Mouse (Mus musculus): ENCODE measurements around the gene Lnpep.
"Not testable (repeated sequence)": the region's sequence is repeated elsewhere in the genome, so short reads cannot be mapped to it uniquely, and the experiment has no call there.

The Lnpep gene

GRCm38 (mm10) chr17:17624957-17625586 lies at the start of gene Lnpep:
Lnpep (minus strand) TSS chr17:17625050.
- DNase-seq (ENCODE audit: low spot score in 2 of 2), result peak; percentile 95

GRCm38 (mm10) chr17:17655829-17656176 lies 31.0 kb upstream of the Lnpep start:
- DNase-seq (ENCODE audit: low spot score in 2 of 2), result no peak

- no peak for DNase-seq (ENCODE audit: low spot score in 2 of 2)
Measured at GRCm38 (mm10) chr17:17654997-17655828, 30.4 kb upstream of the Lnpep start.

- DNase-seq (ENCODE audit: low spot score in 2 of 2), result no peak
Measured at GRCm38 (mm10) chr17:17652570-17652969, 27.7 kb upstream of the Lnpep start.

GRCm38 (mm10) chr17:17645738-17646137 lies 20.9 kb upstream of the Lnpep start:
- peak; percentile 14 to 42 for DNase-seq (ENCODE audit: low spot score in 2 of 2)

GRCm38 (mm10) chr17:17637387-17637786 lies 12.5 kb upstream of the Lnpep start:
- DNase-seq (ENCODE audit: low spot score in 2 of 2), result no peak

- DNase-seq (ENCODE audit: low spot score in 2 of 2), result no peak
Measured at GRCm38 (mm10) chr17:17636147-17636546, 11.3 kb upstream of the Lnpep start.

- no peak for DNase-seq (ENCODE audit: low spot score in 2 of 2)
Measured at GRCm38 (mm10) chr17:17634033-17634432, 9.2 kb upstream of the Lnpep start.

GRCm38 (mm10) chr17:17631985-17632384 lies 7.1 kb upstream of the Lnpep start:
- no peak for DNase-seq (ENCODE audit: low spot score in 2 of 2)

GRCm38 (mm10) chr17:17628237-17628879 lies 3.5 kb upstream of the Lnpep start:
- DNase-seq (ENCODE audit: low spot score in 2 of 2), result not testable (repeated sequence)

GRCm38 (mm10) chr17:17627558-17627957 lies 2.7 kb upstream of the Lnpep start:
- DNase-seq (ENCODE audit: low spot score in 2 of 2), result no peak

GRCm38 (mm10) chr17:17625887-17626679 lies 1.2 kb upstream of the Lnpep start:
- DNase-seq (ENCODE audit: low spot score in 2 of 2), result no peak

- DNase-seq (ENCODE audit: low spot score in 2 of 2), result peak; percentile 89 to 93
Measured at GRCm38 (mm10) chr17:17624421-17624956, 361 bp downstream of the Lnpep start.

- peak; percentile 48 to 51 for DNase-seq (ENCODE audit: low spot score in 2 of 2)
Measured at GRCm38 (mm10) chr17:17623890-17624420, 895 bp downstream of the Lnpep start.

GRCm38 (mm10) chr17:17623221-17623889 lies 1.5 kb downstream of the Lnpep start:
- no peak for DNase-seq (ENCODE audit: low spot score in 2 of 2)

- no peak for DNase-seq (ENCODE audit: low spot score in 2 of 2)
Measured at GRCm38 (mm10) chr17:17622576-17622975, 2.3 kb downstream of the Lnpep start.

GRCm38 (mm10) chr17:17621586-17621985 lies 3.3 kb downstream of the Lnpep start:
- DNase-seq (ENCODE audit: low spot score in 2 of 2), result no peak

GRCm38 (mm10) chr17:17618463-17618862 lies 6.4 kb downstream of the Lnpep start:
- no peak for DNase-seq (ENCODE audit: low spot score in 2 of 2)

GRCm38 (mm10) chr17:17617440-17618204 lies 7.2 kb downstream of the Lnpep start:
- DNase-seq (ENCODE audit: low spot score in 2 of 2), result no peak

GRCm38 (mm10) chr17:17612336-17612735 lies 12.5 kb downstream of the Lnpep start:
- no peak for DNase-seq (ENCODE audit: low spot score in 2 of 2)
